ENCODE assay signal across 23 mouse cellular contexts in the genomic region with DNA sequence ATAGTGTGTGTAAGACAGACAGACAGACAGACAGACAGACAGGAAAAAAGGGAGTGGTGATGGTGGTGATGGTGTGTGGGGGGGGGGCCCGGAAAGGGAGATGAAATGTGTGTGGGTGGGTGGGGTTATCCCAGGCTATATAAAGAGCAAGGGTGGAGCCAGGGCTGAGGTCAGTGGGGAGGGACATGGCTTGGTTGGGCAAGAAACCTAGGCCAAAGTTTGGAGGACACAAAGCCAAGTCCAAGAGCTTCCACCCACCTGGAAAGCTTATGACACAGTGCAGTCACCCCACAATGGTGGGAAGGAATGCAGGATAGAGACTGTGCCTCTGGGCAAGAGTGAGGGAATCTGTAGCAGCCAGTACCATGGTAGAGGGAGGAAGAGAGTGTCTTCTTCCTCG. TPM values are rescaled to one million over a fixed set of nuclear protein-coding genes. Genes with fewer than 3 reads are reported as not detected.
"Had no signal": no experiment of that assay in that cellular context is flagged by ENCODE, and none has a peak within 500 bp of the region (broad histone marks: within the 10 kb centered on the region; RNA-seq: fewer than 3 reads in every experiment).

No protein-coding gene starts in this region.

- DNase-seq: gastrocnemius, adult 2 months; gastrocnemius, postnatal 10 days; gastrocnemius, postnatal 25 days; heart, adult 18-20 months; heart, postnatal 10 days; heart, postnatal 4 days; kidney, adult 8-10 months; kidney, postnatal 10 days; kidney, postnatal 4 days; left cerebral cortex, postnatal 4 days; liver had no signal

- H3K9ac ChIP-seq: heart, embryonic 12.5 days; hindbrain, embryonic 12.5 days; hindbrain, embryonic 14.5 days; intestine, embryonic 15.5 days; limb, embryonic 12.5 days had no signal

- H3K9me3 ChIP-seq: heart, embryonic 10.5 days; heart, embryonic 12.5 days; hindbrain, embryonic 10.5 days; hindbrain, embryonic 12.5 days; intestine, embryonic 15.5 days; limb, embryonic 12.5 days had no signal

- H3K4me2 ChIP-seq: heart, embryonic 12.5 days; hindbrain, embryonic 12.5 days; hindbrain, embryonic 14.5 days; intestine, embryonic 15.5 days; limb, embryonic 12.5 days had no signal

- ATAC-seq: hindbrain, embryonic 16.5 days; inflammation-experienced regulatory T-cells, adult 6 months; intestine, embryonic 15.5 days; intestine, postnatal 0 days had no signal

- H3K4me3 ChIP-seq: gastrocnemius, adult 2 months; heart, embryonic 10.5 days; heart, embryonic 12.5 days; hindbrain, embryonic 10.5 days; hindbrain, embryonic 12.5 days; intestine, embryonic 15.5 days; layer of hippocampus, adult 2 months; limb, embryonic 12.5 days had no signal

- H3K36me3 ChIP-seq: heart, embryonic 10.5 days; heart, embryonic 12.5 days; hindbrain, embryonic 10.5 days; hindbrain, embryonic 12.5 days; intestine, embryonic 15.5 days had no signal

- H3K27ac ChIP-seq: gastrocnemius, adult 2 months; heart, embryonic 10.5 days; hindbrain, embryonic 10.5 days; hindbrain, embryonic 12.5 days; hindbrain, embryonic 14.5 days; intestine, embryonic 15.5 days; layer of hippocampus, adult 2 months; limb, embryonic 12.5 days had no signal

RNA-seq across cellular contexts. Expression of a gene that starts 23.2 kb away (rescaled TPM):
- total RNA-seq: granulocyte monocyte progenitor cell, adult 5-6 weeks had no signal
- polyA plus RNA-seq: inflammation-experienced regulatory T-cells, adult 6 months had no signal
